In the genomic region with DNA sequence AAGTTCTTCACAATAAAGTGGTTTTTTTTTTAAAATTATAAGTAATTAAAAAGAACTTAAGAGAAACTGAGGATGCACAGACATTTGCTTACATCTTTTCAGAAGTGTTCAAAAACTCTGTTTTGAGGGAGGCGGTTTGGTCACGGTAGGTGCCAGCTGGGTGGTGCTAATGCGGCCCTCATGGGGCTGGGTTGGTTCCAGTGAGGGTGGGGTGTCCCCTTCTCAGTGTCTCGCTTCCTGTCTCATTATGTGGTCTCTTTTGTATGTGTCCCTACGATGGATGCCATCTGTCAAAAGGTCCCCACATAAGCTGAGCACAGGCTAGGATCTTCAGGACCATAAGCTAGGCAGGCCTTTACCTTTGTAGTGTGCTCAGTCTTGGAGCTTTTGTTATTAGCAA, we compare ENCODE assay signal across 22 mouse cellular contexts. TPM values are rescaled to one million over a fixed set of nuclear protein-coding genes. Genes with fewer than 3 reads are reported as not detected.
A peak's percentile ranks its signal among the peaks of the same experiment; 100 is the strongest.
DNase-seq lines count a peak whose midpoint lies in the region; TF ChIP-seq lines count a peak whose summit lies in the region.
"Had no signal": no experiment of that assay in that cellular context is flagged by ENCODE, and none has a peak within 500 bp of the region (broad histone marks: within the 10 kb centered on the region; RNA-seq: fewer than 3 reads in every experiment).

No protein-coding gene starts in this region.

- no peak overlapping the region for H3K4me3 ChIP-seq in bone marrow macrophage, adult 2 months (ENCODE audit: insufficient read depth, low read length)
- H3K4me3 ChIP-seq in spleen, adult 2 months (ENCODE audit: extremely low read depth, insufficient read depth, insufficient read length): no peak overlapping the region
- H3K4me3 ChIP-seq: hindbrain, embryonic 13.5 days; liver, embryonic 15.5 days; midbrain, embryonic 10.5 days had no signal

- H3K27me3 ChIP-seq in spleen, adult 2 months (ENCODE audit: control insufficient read depth, insufficient read depth, low read length): no peaks in the 10 kb centered on the region
- H3K27me3 ChIP-seq: hindbrain, embryonic 13.5 days; liver, embryonic 15.5 days; Patski had no signal

- 21% methylated on average over 5 of the region's 5 CpGs for WGBS in spleen, adult 2 months

- H3K36me3 ChIP-seq in spleen, adult 2 months (ENCODE audit: control insufficient read depth, insufficient read depth, low read length): no peaks in the 10 kb centered on the region
- H3K36me3 ChIP-seq: hindbrain, embryonic 13.5 days; liver, embryonic 15.5 days; midbrain, embryonic 10.5 days had no signal

- TF ChIP-seq POLR2A in bone marrow macrophage, adult 2 months (IDR thresholded peaks at IDR 0.05; ENCODE audit: borderline replicate concordance, low read depth, low read length): no peak
- peak; percentile 3; the same call in 1 of the 2 replicates for TF ChIP-seq POLR2A in spleen, adult 2 months (IDR thresholded peaks at IDR 0.05; ENCODE audit: low read depth, low read length)

- H3K4me1 ChIP-seq in bone marrow macrophage, adult 2 months (ENCODE audit: control insufficient read depth, insufficient read depth, low read length): peaks cover 38% of the 10 kb centered on the region
- peaks cover 25% of the 10 kb centered on the region for H3K4me1 ChIP-seq in spleen, adult 2 months (ENCODE audit: control insufficient read depth, insufficient read depth, insufficient read length)
- H3K4me1 ChIP-seq: hindbrain, embryonic 13.5 days; liver, embryonic 15.5 days; midbrain, embryonic 10.5 days had no signal

- no peak for TF ChIP-seq CTCF in bone marrow macrophage, adult 2 months (IDR thresholded peaks at IDR 0.05; ENCODE audit: low read depth, low read length)
- TF ChIP-seq CTCF in spleen, adult 2 months (IDR thresholded peaks at IDR 0.05; ENCODE audit: extremely low read depth, insufficient read depth, insufficient read length, insufficient replicate concordance): no peak

- H3K27ac ChIP-seq in bone marrow macrophage, adult 2 months (ENCODE audit: insufficient read depth, low read depth, low read length): peak overlapping the region; percentile 28; the same call in 1 of the 2 replicates
- H3K27ac ChIP-seq in spleen, adult 2 months (ENCODE audit: insufficient read depth, low read length): peak overlapping the region; percentile 86
- H3K27ac ChIP-seq: hindbrain, embryonic 13.5 days; liver, embryonic 15.5 days; midbrain, embryonic 10.5 days had no signal

- DNase-seq in testis, postnatal 10 days (ENCODE audit: low spot score): peak; percentile 20
- no peak for DNase-seq in testis, postnatal 14 days (ENCODE audit: low spot score)
- DNase-seq in spleen, adult 2 months (ENCODE audit: low read depth in 1 of 2, low spot score in 2 of 2): peak; percentile 41 to 74
- DNase-seq in adrenal gland, postnatal 14 days: no peak
- no peak for DNase-seq in cerebellum, adult 8-10 months
- DNase-seq in cerebellum, adult 18-20 months: no peak
- DNase-seq: adrenal gland, postnatal 25 days; cerebellum, adult 9-10 months; cerebellum, postnatal 36 days; gastrocnemius, postnatal 25 days; heart, adult 18-20 months; heart, postnatal 4 days; kidney, adult 9 months; kidney, postnatal 10 days; liver; right cerebral cortex, postnatal 4 days had no signal

RNA-seq across cellular contexts. Expression of gene Adgre1, which starts 9.4 kb away (rescaled TPM):
- 1,554 and 1,753 TPM in 2 replicates for polyA plus RNA-seq in bone marrow macrophage, adult 2 months (2012; ENCODE audit: insufficient read depth, insufficient read length, missing spikeins)
- 26.8 and 38.4 TPM in 2 replicates for polyA plus RNA-seq in spleen, adult 2 months (2012; rRNA removed)
- total RNA-seq in adrenal gland, postnatal 14 days (2021): 4.8 and 5.9 TPM in 2 replicates
- total RNA-seq: MEL had no signal
- polyA plus RNA-seq: Patski had no signal

Comparison
In these comparisons a context has a peak if more than half of its experiments do, and no peak if none do; other contexts are left out.
1. DNase-seq: peak in testis, postnatal 10 days (single experiment) and spleen, adult 2 months (2 of 2); none in testis, postnatal 14 days (single experiment), adrenal gland, postnatal 14 days (single experiment), cerebellum, adult 8-10 months (single experiment) and cerebellum, adult 18-20 months (0 of 2).
2. RNA of gene Adgre1, which starts 9.4 kb away (polyA plus RNA-seq): 1,554 to 1,753 TPM in bone marrow macrophage, adult 2 months; 26.8 to 38.4 TPM in spleen, adult 2 months; every median in the first group is over 10 times any median in the second.